Mouse (Mus musculus) erythroblast, embryonic 14.5 days (primary cell): ENCODE measurements around the gene Siah3.

Experiments used
- GATA1 ChIP-seq: IDR thresholded peaks from 2 replicates; pipeline ENCODE4 v1.6.1; 2012; ENCODE audit warnings: low read length, inconsistent platforms, mixed read lengths
- TAL1 ChIP-seq: IDR thresholded peaks from 3 replicates; pipeline ENCODE4 v1.6.1; 2012; ENCODE audit warnings: low read length, inconsistent platforms, mixed read lengths

GRCm38 (mm10) chr14:75432850-75433249 is 22.9 kb upstream of the Siah3 start:
- no peak for TF ChIP-seq GATA1
- TF ChIP-seq TAL1 = no peak
